Mouse (Mus musculus): ENCODE results near the gene Scyl2.

The Scyl2 gene

DNA sequence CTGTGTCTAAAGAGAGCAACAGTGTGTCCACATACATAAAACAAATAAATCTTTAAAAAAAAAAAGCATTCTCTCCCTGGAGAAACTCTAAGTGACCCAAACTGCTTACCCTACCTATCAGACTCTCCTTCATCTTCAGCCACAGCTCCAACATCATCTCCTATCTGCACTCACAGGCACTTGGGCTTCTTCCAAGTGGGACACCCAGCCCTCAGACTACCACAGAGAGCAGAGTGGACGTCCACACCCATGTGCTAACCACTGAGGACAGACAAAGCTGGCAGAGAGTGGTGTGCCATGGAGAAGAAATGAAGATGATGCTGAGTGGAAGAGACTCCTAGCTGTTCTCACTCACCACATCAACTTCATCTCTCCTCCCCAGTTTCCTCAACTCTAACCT, 90.6 kb downstream of the Scyl2 start:
- DNase-seq (ENCODE audit: low read depth): no peak

DNA sequence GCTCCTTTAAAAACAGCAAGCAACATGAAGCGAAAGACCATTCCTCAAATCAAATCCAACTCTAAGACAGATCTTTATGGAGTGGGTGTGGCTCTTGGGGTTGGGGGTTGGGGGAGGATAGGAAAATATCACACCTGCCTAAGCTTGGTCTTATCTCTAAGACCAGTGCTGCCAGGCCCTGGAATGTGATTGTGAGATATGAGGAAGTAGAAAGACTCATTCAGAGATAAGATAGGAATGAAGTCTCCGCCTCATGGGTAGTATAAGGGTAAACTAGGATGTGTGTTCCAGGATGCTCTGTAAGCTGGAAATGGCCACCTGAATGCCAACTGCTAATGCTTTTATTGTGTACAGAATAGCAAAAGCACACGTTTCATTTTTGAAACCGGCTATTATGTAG, 91.8 kb downstream of the Scyl2 start:
- DNase-seq (ENCODE audit: low read depth): no peak

DNA sequence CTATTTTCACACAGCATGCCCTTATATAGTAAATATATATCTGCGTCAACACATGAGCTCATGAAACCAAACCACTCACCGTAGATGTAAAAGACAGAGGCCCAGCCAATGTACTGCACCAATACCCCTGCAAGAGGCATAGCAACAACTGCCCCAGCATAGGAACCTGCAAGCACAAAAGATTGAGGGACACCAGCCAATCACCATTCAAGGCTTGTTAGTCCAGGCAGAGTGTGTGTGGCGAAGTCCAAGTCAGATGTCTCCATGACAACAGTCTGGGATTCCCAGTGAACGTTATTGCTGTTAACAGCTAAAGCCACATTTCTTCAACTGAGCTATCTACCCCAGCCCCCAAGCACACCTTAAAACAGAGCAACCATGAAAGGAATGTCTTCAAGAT, 93.3 kb downstream of the Scyl2 start:
- no peak for DNase-seq (ENCODE audit: low read depth)

DNA sequence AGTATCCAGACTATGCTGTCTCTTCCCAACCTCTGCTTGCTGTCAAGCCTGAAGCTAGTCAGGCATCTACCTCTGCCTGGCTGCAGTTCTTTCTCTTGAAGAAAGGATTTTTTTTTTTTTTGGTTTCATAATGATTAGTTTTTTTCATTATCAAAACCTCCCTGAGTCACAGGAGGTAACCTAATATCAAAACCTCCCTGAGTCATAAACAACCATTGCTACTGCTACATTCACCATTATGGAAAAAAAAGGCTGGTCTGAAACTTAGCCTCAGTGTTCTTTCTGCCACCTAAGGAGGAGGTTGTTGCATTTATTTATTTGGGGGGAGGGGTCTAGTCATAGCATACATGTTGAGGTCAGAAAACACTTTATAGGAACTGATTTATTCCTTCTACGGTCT, 96.2 kb downstream of the Scyl2 start:
- DNase-seq (ENCODE audit: low read depth): no peak
